Mouse (Mus musculus) intestine, embryonic 14.5 days (tissue): ENCODE data around the gene Ccn1. TPM values are rescaled to one million over a fixed set of nuclear protein-coding genes. Genes with fewer than 3 reads are reported as not detected.

Experiments used
- ATAC-seq: fragments of 200-750 bp; cut with Nextera tagmentation; replicated peaks from 2 replicates; pipeline ENCODE4 v1.8.0; 2017; ENCODE audit warnings: low read depth, moderate number of reproducible peaks, moderate TSS enrichment, moderate library complexity; ENCODE audit not compliant: low FRiP score, low TSS enrichment
- DNase-seq: peaks from one replicate; pipeline ENCODE4 v3.0.0-alpha.2; 2018; ENCODE audit warnings: low spot score
- H3K27ac ChIP-seq: fragments of 300-500 bp; sonication (generic); 2 replicates; pipeline ENCODE4 v1.5.1; 2014; ENCODE audit warnings: low read depth, mild to moderate bottlenecking, control low read depth
- H3K27me3 ChIP-seq: fragments of 300-500 bp; sonication (generic); replicated peaks from 2 replicates; pipeline ENCODE4 v1.6.1; 2014; ENCODE audit warnings: low read length, control low read depth; ENCODE audit not compliant: control insufficient read depth, insufficient read depth
- H3K36me3 ChIP-seq: fragments of 300-500 bp; sonication (generic); 2 replicates; pipeline ENCODE4 v1.6.1; 2014; ENCODE audit warnings: low read length, control low read depth; ENCODE audit not compliant: control insufficient read depth, insufficient read depth
- H3K4me1 ChIP-seq: fragments of 300-500 bp; sonication (generic); replicated peaks from 2 replicates; pipeline ENCODE4 v1.6.1; 2014; ENCODE audit warnings: low read length, control low read depth, mixed read lengths; ENCODE audit not compliant: control insufficient read depth, insufficient read depth
- H3K4me2 ChIP-seq: fragments of 300-500 bp; sonication (generic); 2 replicates; pipeline ENCODE4 v1.6.1; 2014; ENCODE audit warnings: low read length
- H3K4me3 ChIP-seq: fragments of 300-500 bp; sonication (generic); 2 replicates; pipeline ENCODE4 v1.5.1; 2014; ENCODE audit warnings: low read depth, low read length, control low read depth, mixed read lengths
- H3K9ac ChIP-seq: fragments of 300-500 bp; sonication (generic); 2 replicates; pipeline ENCODE4 v1.6.1; 2014; ENCODE audit warnings: mild to moderate bottlenecking, low read length
- H3K9me3 ChIP-seq: fragments of 300-500 bp; sonication (generic); 2 replicates; pipeline ENCODE4 v1.6.1; 2016; ENCODE audit warnings: low read length, control low read depth; ENCODE audit not compliant: control insufficient read depth
- WGBS: fragments of 180-500 bp; shearing (Covaris S2); extraction: QIAGEN DNeasy Blood & Tissue Kit; methylation state at CpG from one replicate; pipeline ENCODE4 v1.1.7; 2014; 5-methylcytosine and 5-hydroxymethylcytosine counted together
- polyA plus RNA-seq: library from polyadenylated mRNA; unstranded; fragments of >200 nt; fragmentation: Nextera tagmentation; extraction: Ambion mirVana; gene quantifications from 2 replicates; pipeline ENCODE4 v1.2.1, GENCODE M21; 2014

Gene Ccn1
- 33.4 and 34.7 TPM in 2 replicates for polyA plus RNA-seq

GRCm38 (mm10) chr3:145649852-145650202 lies at the start of gene Ccn1:
Gene Ccn1 (minus strand): TSS chr3:145649981.
- Histone ChIP-seq H3K4me1 (peaks cover 41% of the 10 kb centered on the region), H3K4me2 (peak within 1 kb of the TSS; percentile 80), H3K36me3 (peaks cover 17% of the 10 kb centered on the region), H3K4me3 (peak within 1 kb of the TSS; percentile 66), H3K9ac (peak within 1 kb of the TSS; percentile 90), H3K27ac (peak within 1 kb of the TSS; percentile 89), H3K27me3 (no peaks in the 10 kb centered on the region), H3K9me3 (no peaks in the 10 kb centered on the region)
- DNase-seq: no peak
- peak; percentile 77 for ATAC-seq
- 0% methylated on average over 29 of the region's 29 CpGs for WGBS

GRCm38 (mm10) chr3:145693361-145693760 lies 43.6 kb upstream of the Ccn1 start:
- H3K4me3 ChIP-seq: no peak overlapping the region
- H3K4me2 ChIP-seq: no peak overlapping the region
- no peaks in the 10 kb centered on the region for H3K4me1 ChIP-seq
- ATAC-seq (no peak), DNase-seq (no peak)
- no peak overlapping the region for H3K27ac ChIP-seq
- H3K9me3 ChIP-seq: no peaks in the 10 kb centered on the region
- no peaks in the 10 kb centered on the region for H3K27me3 ChIP-seq
- no peak overlapping the region for H3K9ac ChIP-seq
- WGBS: 82% methylated on average over 2 of the region's 2 CpGs
- no peaks in the 10 kb centered on the region for H3K36me3 ChIP-seq

- no peak overlapping the region for H3K4me2 ChIP-seq
- DNase-seq: no peak
- H3K4me1 ChIP-seq: no peaks in the 10 kb centered on the region
- H3K27ac ChIP-seq: no peak overlapping the region
- no peak overlapping the region for H3K4me3 ChIP-seq
- H3K9ac ChIP-seq: no peak overlapping the region
- no peaks in the 10 kb centered on the region for H3K27me3 ChIP-seq
- no peak for ATAC-seq
- no peaks in the 10 kb centered on the region for H3K9me3 ChIP-seq
- WGBS: 65% methylated on average over 9 of the region's 9 CpGs
- H3K36me3 ChIP-seq: no peaks in the 10 kb centered on the region
These were observed 42.3 kb upstream of the Ccn1 start for GRCm38 (mm10) chr3:145692037-145692436.

- Histone ChIP-seq H3K27me3 (no peaks in the 10 kb centered on the region), H3K36me3 (no peaks in the 10 kb centered on the region), H3K9ac (no peak overlapping the region), H3K4me1 (no peaks in the 10 kb centered on the region), H3K27ac (no peak overlapping the region), H3K4me2 (no peak overlapping the region), H3K9me3 (no peaks in the 10 kb centered on the region), H3K4me3 (no peak overlapping the region)
- DNase-seq: no peak
- ATAC-seq: no peak
- WGBS: 74% methylated on average over 7 of the region's 7 CpGs
These were observed 41.6 kb upstream of the Ccn1 start for GRCm38 (mm10) chr3:145691415-145691814.

- no peak for DNase-seq
- WGBS: 90% methylated on average over 9 of the region's 9 CpGs
These were observed 39.5 kb upstream of the Ccn1 start for GRCm38 (mm10) chr3:145689271-145689670.

GRCm38 (mm10) chr3:145687836-145688235 lies 38.1 kb upstream of the Ccn1 start:
- Histone ChIP-seq H3K27me3 (no peaks in the 10 kb centered on the region), H3K4me3 (no peak overlapping the region), H3K9ac (no peak overlapping the region), H3K4me2 (no peak overlapping the region), H3K9me3 (no peaks in the 10 kb centered on the region), H3K4me1 (no peaks in the 10 kb centered on the region), H3K27ac (no peak overlapping the region), H3K36me3 (no peaks in the 10 kb centered on the region)
- DNase-seq: no peak
- no peak for ATAC-seq
- 69% methylated on average over 5 of the region's 5 CpGs for WGBS

More at GRCm38 (mm10) chr3:145689271-145689670, 39.5 kb upstream of the Ccn1 start:
- Histone ChIP-seq H3K4me1 (no peaks in the 10 kb centered on the region), H3K9ac (no peak overlapping the region), H3K9me3 (no peaks in the 10 kb centered on the region), H3K36me3 (no peaks in the 10 kb centered on the region), H3K27ac (no peak overlapping the region), H3K4me2 (no peak overlapping the region), H3K27me3 (no peaks in the 10 kb centered on the region), H3K4me3 (no peak overlapping the region)
- no peak for ATAC-seq

- ATAC-seq (0 out of 2 replicates have a peak, but pooled peaks have one; percentile 53), DNase-seq (no peak)
- no peak overlapping the region for H3K4me2 ChIP-seq
- WGBS: 41% methylated on average over 19 of the region's 19 CpGs
- H3K36me3 ChIP-seq: no peaks in the 10 kb centered on the region
- H3K9me3 ChIP-seq: no peaks in the 10 kb centered on the region
- no peaks in the 10 kb centered on the region for H3K4me1 ChIP-seq
- no peaks in the 10 kb centered on the region for H3K27me3 ChIP-seq
- no peak overlapping the region for H3K9ac ChIP-seq
- no peak overlapping the region for H3K4me3 ChIP-seq
- no peak overlapping the region for H3K27ac ChIP-seq
These were observed 35.0 kb upstream of the Ccn1 start for GRCm38 (mm10) chr3:145684604-145685441.

- Histone ChIP-seq H3K4me3 (no peak overlapping the region), H3K27me3 (no peaks in the 10 kb centered on the region), H3K4me2 (no peak overlapping the region), H3K4me1 (no peaks in the 10 kb centered on the region), H3K36me3 (no peaks in the 10 kb centered on the region), H3K9me3 (no peaks in the 10 kb centered on the region), H3K27ac (no peak overlapping the region), H3K9ac (no peak overlapping the region)
- DNase-seq (no peak), ATAC-seq (no peak)
- 64% methylated on average over 4 of the region's 4 CpGs for WGBS
These were observed 34.4 kb upstream of the Ccn1 start for GRCm38 (mm10) chr3:145684201-145684600.
